Mouse (Mus musculus): Measurements from ENCODE around the gene Olfr1148.

The Olfr1148 gene

GRCm38 (mm10) chr2:87830233-87830632 lies at the start of gene Olfr1148:
Olfr1148 (plus strand) TSS chr2:87830533.
- no peak for DNase-seq (ENCODE audit: low spot score)

- no peak for DNase-seq (ENCODE audit: low spot score)
Observed at GRCm38 (mm10) chr2:87800292-87800691, 30.0 kb upstream of the Olfr1148 start, which contains the start of gene Olfr1143. Olfr1143 (plus strand) TSS chr2:87800592.

GRCm38 (mm10) chr2:87809522-87809921 lies 20.8 kb upstream of the Olfr1148 start, which contains the start of gene Olfr1145:
Olfr1145 (plus strand) TSS chr2:87809822.
- no peak for DNase-seq (ENCODE audit: low spot score)

- DNase-seq (ENCODE audit: low spot score) = no peak
Observed at GRCm38 (mm10) chr2:87843693-87844092, 13.4 kb downstream of the Olfr1148 start, which contains the start of gene Olfr1150-ps1. Olfr1150-ps1 (plus strand) TSS chr2:87843993.

GRCm38 (mm10) chr2:87855562-87855961 lies 25.2 kb downstream of the Olfr1148 start, which contains the start of gene Olfr1151:
Olfr1151 (plus strand) TSS chr2:87855862.
- DNase-seq (ENCODE audit: low spot score) = no peak

GRCm38 (mm10) chr2:87866192-87866591 lies 35.9 kb downstream of the Olfr1148 start, which contains the start of gene Olfr1152:
Olfr1152 (plus strand) TSS chr2:87866492.
- no peak for DNase-seq (ENCODE audit: low spot score)

Measured in embryo, embryonic 10 days (tissue).